Mouse (Mus musculus): ENCODE measurements around the gene Rps25.

DNA sequence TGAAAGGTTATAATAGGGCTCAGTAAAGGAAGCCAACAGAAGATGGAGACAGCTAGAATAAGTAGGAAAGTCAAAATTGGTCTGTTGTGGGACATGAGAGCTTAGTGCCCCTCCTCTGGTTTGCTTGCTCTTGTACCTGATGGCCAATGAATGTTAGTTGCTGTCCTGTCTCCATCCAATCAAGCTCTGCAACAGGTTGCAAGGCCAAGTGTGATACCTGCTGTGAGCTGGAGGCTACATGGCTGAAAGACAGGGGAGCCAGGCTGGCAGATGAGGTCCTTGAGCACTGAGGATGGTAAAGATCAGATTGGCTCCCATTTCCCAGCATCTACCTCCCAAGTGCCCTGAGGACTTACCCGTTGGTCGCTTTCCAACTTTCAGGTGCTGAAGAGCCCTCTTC is 5.8 kb downstream of the Rps25 start:
- no peak for TF ChIP-seq POLR2A (IDR thresholded peaks at IDR 0.05; ENCODE audit: insufficient read depth, low read length)
- TF ChIP-seq CTCF (IDR thresholded peaks at IDR 0.05; ENCODE audit: low read depth, low read length), result no peak
